Mouse (Mus musculus) lung, postnatal 36 days (tissue): Measurements from ENCODE around the gene Map3k14.

Experiments
- DNase-seq: peaks from one replicate; pipeline ENCODE4 v3.0.0; 2022; ENCODE audit warnings: mixed read lengths

Map3k14 gene

DNA sequence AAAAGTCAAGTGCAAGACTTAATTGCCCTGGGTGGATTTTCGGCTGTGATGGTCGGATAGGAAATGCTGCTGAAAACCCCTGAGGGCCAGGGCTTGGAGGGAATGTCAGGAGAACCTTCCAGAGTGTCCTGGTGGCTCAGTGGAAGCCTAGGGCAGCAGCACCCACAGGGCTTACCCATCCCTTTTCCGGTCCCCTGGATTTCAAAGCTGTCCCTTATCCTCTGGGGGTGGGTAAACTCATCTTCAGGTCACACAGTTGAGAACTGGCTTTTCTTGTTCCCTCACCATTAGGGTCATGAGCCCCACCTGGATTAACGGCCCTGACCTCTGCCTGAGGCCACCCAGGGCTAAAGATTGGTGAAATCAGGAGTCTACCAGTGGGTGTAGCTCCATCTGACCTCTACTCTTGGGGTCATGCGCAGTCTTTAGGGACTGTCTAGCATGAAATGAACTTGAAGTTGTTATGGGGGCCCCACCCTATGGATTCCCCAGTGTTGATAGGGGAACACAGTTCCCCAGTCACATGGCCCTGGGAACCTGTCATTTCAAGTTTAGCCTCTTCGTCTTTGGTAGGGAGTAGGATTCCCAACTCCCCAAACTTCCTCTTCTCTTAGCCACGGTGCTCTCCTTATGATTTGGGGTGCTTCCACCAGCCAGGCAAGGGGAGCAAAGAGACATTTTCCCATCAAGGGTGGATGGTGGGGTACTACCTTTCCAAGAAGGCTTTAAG, 94.1 kb downstream of the Map3k14 start:
- peak; percentile 32 for DNase-seq

- DNase-seq, result no peak
These were observed 94.8 kb downstream of the Map3k14 start for GRCm38 (mm10) chr11:103172392-103173040.

DNA sequence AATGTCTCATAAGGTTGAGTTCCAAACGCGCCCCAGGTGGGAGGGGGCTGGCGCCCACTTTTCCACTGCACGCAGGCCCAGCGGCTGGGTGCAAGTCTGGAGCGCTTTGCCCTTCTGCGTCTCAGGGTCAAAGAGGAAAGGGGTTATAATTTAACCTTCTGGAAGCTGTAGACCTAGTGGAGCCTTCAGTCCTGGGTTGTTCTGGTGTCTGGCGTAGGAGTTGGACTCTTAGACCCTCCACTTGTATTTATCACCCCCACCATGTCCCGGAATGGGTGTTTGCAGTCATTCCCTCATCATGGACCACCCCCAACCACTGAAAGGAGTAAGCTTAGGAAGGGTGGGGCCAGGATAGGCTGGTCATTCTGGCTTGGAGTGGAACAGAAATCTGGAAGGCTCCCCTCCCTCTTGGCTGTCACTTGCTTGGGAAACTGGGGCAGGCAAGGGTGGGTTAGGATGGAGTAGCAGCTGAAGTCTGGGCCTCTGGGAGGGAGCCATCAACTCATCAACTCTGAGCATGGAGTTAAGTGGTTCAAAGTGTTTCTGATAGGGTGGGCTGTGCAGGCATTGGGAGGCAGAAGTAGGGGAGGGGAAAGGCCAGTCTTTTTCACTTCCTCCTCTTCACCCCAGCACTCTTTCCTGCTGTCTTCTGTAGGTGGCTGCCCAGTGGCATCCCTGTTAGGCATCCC, 95.4 kb downstream of the Map3k14 start:
- DNase-seq, result peak; percentile 27

- DNase-seq, result no peak
These were observed 96.0 kb downstream of the Map3k14 start for GRCm38 (mm10) chr11:103171286-103171620.

GRCm38 (mm10) chr11:103170494-103171285, 96.6 kb downstream of the Map3k14 start, which contains the start of gene Fmnl1:
TSS of gene Fmnl1 (plus strand) at chr11:103171107.
- peak; percentile 59 for DNase-seq

- no peak for DNase-seq
These were observed 97.2 kb downstream of the Map3k14 start for GRCm38 (mm10) chr11:103170111-103170493.
